Mouse (Mus musculus) lung, postnatal 10 days (tissue): Measurements from ENCODE around the gene Zc2hc1b.
A peak's percentile ranks its signal among the peaks of the same experiment; 100 is the strongest.
"Not testable (repeated sequence)": the region's sequence is repeated elsewhere in the genome, so short reads cannot be mapped to it uniquely, and the experiment has no call there.

ENCODE experiments used
- DNase-seq: peaks from one replicate; pipeline ENCODE4 v3.0.0; 2021

Gene Zc2hc1b

DNA sequence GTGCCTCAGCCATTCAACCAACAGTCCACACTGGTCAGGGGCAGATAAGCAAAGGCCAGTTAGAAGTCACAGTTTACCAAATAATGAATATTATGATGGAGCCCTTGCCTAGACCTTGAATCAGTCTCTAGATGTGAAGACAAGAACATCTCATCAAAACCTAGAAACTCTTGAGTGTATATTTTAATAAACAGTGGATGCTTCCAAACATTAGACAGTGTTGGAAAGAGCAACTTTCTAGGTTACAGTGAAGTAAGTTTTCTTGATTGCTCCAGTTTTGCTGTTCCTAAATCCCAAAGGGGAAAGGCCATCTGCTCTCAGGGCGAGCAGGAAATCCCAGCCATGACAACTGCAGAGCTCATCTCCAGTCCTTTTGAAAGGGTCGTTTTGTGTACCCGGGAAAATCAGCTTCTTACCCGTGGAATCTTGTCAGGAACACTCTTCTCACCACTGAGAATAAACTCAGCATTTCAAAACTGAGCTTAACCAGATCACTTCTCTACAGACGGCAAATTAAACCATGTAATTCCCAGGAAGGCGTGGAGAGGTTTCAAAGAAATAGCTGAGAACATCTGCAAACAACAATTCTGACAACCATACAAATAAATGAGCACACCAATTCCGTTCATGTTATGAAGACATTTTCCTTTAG is at the start of gene Zc2hc1b:
TSS of gene Zc2hc1b (minus strand) at position 51 of the 652 bp plus-strand sequence.
- DNase-seq: no peak

- no peak for DNase-seq
Measured at GRCm38 (mm10) chr10:13225377-13226063, 47.7 kb upstream of the Zc2hc1b start.

DNA sequence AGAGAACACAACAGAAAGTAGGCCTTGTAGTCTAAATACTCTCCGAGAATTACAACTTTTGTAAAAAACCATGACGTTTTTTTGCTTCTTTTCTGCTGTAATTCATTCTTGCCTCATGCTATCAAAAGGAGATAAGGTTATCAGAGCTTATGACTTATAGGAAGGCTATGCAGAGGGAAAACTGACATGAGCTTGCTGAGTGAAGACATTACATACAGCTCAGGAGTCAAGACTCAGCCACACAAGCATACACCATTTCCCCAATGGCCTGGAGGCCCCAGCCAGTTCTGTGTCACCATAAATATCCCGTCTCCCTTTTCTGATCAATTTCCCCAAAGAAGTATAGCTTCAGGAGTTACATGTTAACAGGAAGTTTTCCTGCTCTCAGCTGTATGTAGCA is 44.3 kb upstream of the Zc2hc1b start:
- no peak for DNase-seq

DNA sequence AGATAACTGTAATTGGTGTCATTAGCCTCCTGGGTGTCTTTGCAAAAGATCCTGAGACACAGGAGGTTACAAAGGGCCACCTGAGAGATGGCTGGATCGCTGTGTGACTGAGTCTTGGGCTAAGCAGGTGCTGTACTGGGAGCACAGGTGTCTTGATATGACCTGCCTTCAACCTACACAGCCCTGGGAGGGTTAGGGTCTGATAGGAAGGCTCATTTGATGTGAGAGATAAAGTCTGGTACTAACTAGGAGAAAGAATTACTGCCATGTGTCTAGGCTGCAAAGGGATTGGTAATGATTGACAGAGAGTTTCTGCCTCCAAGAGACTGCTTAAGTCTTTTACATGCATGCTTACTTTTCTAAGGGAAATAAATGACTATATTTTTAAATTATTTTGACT is 42.2 kb upstream of the Zc2hc1b start:
- DNase-seq: no peak

DNA sequence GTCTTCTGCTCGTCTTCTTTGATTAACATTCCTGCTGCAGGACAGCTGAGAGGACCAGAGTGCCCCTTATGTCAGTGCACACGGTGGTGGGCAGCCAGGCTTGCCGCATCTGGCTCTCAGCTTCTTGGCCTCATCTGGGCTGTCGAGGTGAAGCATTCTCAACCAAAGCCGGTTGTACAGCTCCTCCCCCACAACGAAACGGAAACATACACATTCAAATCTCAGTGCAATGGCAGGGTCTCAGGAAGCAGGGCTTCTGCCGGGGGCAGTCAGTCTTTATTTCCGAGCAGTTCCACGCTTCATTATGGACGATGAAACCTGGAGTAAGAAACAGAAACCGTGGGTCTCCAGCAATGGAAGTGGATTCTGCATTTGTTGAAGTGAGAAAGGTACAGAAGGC is 36.1 kb upstream of the Zc2hc1b start:
- DNase-seq: no peak

- no peak for DNase-seq
Measured at GRCm38 (mm10) chr10:13212829-13213228, 35.0 kb upstream of the Zc2hc1b start.

GRCm38 (mm10) chr10:13212326-13212725 is 34.5 kb upstream of the Zc2hc1b start:
- no peak for DNase-seq

- no peak for DNase-seq
Measured at GRCm38 (mm10) chr10:13209930-13210637, 32.3 kb upstream of the Zc2hc1b start.

DNA sequence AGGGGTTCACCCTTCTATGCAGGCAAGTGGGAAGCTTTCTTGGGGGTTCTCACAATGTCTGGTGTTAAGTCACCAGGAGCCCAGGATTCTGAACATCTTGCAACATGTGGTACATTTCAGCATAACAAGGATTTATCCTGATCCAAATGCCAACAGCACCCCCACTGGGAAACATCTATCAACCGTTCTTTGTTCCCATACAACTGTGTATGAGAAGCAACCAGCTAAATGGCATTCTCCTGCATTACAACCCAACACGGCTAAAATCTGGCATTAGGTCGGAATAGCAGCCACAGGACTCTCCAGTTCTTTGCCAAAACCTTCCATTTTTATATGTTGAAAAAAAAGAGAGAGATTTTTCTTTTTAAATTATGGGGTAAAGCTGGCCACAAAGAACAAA is 31.7 kb upstream of the Zc2hc1b start:
- no peak for DNase-seq

DNA sequence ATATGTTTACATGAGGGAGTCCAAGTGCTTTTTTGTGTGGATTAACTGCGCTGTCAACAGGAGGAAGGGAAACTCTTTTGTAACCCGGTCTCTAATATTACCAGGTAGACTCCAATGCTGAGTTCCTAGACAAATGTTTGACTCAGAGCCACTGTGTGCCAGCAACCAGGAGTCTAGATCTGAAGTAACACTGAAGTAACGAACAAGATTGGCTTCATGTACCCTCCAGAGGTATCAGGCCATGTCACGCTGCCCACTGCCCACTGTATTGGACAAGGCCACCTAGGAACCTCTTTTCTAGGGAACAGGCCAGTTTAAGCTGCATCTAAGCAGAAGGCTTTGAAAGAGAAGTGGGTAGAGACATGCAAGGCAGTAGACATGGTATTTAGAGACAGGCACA is 31.2 kb upstream of the Zc2hc1b start:
- DNase-seq: no peak

- no peak for DNase-seq
Measured at GRCm38 (mm10) chr10:13201741-13202293, 24.0 kb upstream of the Zc2hc1b start.

DNA sequence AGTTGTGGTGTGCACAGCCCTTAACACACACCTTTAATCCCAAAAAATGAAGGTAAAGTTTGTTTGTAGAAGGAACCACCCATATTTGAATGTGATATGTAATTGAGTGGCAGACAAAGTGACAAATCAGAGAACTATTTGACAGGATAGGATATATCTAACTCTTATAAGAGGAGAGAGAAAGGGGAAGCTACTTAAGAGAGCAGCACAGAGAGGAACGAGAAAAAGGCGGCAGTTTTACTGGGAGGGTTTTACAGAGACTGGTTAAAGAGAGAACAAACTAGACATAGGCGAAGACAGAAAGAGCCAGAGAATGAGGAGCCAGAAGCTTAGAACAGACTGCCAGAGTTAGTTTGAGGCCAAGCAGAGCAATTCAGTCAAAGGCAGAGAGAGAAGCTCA is 23.0 kb upstream of the Zc2hc1b start:
- DNase-seq: no peak

DNA sequence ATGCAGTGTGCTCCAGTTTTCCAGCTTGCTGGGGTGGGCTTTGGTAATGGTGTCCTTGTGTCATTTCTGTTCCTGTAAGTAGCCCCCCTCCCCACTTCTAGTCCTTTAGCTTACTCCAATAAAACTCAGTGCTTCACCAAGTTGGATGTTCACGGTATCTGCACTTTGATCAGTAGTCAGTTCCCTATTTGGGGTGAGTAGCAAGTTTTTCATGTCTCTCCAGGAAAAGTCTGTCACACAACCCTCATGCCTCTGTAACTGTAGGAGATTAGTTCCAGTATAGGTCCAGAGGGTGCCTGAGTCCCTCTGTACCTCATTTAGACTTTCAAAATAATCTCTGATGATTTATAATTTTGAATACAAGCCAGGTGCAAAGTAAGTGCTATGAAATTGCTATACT is 21.4 kb upstream of the Zc2hc1b start:
- no peak for DNase-seq

GRCm38 (mm10) chr10:13196872-13197507 is 19.2 kb upstream of the Zc2hc1b start:
- DNase-seq: no peak

DNA sequence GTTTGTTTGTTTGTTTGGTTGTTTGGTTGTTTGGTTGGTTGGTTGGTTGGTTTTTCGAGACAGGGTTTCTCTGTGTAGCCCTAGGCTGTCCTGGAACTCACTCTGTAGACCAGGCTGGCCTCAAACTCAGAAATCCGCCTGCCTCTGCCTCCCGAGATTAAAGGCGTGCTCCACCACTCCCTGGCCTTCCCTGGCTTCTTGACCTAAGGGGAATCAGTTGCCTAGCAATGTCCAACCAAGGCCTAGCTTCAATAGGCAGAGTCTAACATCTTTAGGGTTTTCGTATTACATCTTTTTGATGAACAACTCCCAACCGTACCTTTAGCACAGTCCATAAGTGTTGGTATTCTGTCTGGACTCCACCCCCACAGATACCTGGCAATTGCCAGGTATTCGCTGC is 15.7 kb upstream of the Zc2hc1b start:
- not testable (repeated sequence) for DNase-seq

DNA sequence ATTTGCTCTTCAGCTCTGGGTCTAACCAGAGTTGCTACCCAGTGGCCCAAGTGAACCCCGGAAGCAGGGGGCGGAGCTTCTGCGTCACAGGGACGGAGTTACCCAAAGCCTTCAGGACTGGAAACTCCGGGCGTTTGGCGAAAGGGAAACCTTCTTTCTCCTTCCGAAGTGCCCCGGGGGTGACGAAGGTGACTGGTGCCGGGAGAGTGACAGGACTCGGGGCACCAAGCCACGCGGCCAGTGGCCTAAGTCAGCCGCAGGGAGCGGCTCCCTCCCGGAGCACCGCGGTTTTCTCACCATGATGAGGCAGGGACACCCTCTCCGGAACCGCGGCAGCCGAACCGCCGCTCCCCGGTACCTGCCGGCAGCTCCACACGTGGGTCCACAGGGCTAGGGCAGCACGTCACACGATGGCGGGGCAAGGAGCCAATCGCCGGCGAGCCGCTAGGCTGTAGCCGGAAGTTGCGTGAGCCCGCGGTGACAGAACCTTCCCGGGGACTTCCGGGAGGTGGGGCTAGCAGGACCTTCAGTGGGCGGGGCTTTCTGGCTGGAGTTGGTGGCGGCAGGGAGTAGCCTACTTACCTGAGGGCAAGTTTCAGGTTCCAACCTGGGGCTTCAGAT is 15.0 kb upstream of the Zc2hc1b start, which contains the start of gene Ltv1:
TSS of gene Ltv1 (minus strand) at position 438 of the 621 bp plus-strand sequence.
- peak; percentile 97 for DNase-seq

GRCm38 (mm10) chr10:13189881-13190280 is 12.1 kb upstream of the Zc2hc1b start:
- no peak for DNase-seq

DNA sequence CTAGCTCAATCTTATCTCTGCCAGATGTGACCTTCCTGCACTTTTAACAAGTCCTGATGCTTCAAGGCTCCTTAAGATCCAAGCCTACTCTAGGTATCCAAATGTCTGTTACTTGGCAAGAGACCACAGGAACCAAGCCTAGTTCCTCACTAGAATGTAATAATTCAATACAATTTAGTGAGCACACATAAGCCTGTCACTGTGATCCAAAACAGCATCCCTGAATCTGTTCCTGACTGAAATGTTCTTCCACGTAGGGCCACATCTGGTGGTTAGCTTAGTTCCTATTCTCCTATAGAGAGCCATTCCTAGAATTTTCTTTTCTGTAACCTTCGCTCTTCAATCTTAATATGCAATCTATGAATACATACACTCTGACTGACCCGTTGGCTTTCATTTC is 8.9 kb upstream of the Zc2hc1b start:
- DNase-seq: no peak

DNA sequence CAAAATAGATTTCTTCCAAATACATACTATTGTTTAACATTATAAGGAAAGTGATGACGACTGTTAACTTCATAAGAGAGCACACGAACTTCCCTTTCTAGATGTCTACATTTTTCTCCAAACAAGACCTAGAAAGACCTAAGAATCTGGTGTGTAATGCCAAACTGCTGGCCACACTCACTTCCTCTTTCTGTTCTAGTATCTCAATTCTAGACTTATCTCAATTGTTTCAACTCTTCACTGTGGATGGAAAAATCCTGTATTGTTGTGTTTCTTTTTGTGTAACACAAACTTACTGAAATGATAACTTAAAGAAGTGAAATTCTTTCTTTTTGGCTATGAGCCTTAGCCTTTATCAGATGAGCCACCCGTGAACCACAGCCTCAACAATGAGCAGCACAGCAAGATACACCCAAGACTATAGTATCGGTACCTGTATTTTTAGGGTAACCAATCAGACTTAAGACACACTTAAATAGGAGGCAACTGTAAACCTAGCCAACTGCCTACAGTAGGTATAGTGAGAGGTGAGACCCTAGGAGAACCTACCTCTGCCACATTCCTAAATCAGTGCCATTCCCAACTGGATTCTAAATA is 6.4 kb upstream of the Zc2hc1b start:
- DNase-seq: no peak

DNA sequence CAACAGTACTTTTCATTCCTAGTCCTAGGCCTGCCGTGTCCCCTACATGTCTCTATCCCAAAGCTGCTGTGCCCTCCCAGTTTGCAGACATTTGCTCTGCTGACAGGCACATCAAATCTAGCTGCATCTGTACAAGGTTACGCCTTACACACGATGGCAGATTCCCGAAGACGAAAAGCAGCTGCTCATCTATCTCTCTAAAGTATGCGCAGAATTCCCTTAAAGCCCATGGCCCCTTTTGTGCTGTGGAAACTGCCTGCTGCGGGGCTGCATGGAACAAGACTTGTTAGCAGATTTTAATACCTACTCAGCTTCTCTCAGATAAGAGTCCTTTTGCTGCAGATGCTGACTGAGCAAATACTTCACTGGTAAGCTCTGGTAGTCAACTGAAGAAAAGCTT is 2.4 kb upstream of the Zc2hc1b start:
- DNase-seq: no peak

GRCm38 (mm10) chr10:13175866-13176265 is 2.0 kb downstream of the Zc2hc1b start:
- no peak for DNase-seq

- DNase-seq: no peak
Measured at GRCm38 (mm10) chr10:13172798-13173221, 5.0 kb downstream of the Zc2hc1b start.
